Mouse (Mus musculus) frontal cortex, adult (tissue): ENCODE results near the gene Zdbf2.

ENCODE experiments used
- ATAC-seq: cut with Nextera tagmentation; 2 replicates; pipeline ENCODE4 v1.9.2; 2017; ENCODE audit warnings: mild to moderate bottlenecking, moderate library complexity, mixed read lengths; ENCODE audit not compliant: low TSS enrichment

The Zdbf2 gene

GRCm38 (mm10) chr1:63272741-63273338 lies at the start of gene Zdbf2:
TSS of gene Zdbf2 (plus strand) at chr1:63273265.
- ATAC-seq, result peak; percentile 73

GRCm38 (mm10) chr1:63225009-63225408 lies 48.1 kb upstream of the Zdbf2 start:
- no peak for ATAC-seq

- ATAC-seq, result no peak
These were observed 47.2 kb upstream of the Zdbf2 start for GRCm38 (mm10) chr1:63225890-63226289.

GRCm38 (mm10) chr1:63227241-63227640 lies 45.8 kb upstream of the Zdbf2 start:
- ATAC-seq, result no peak

GRCm38 (mm10) chr1:63237371-63237770 lies 35.7 kb upstream of the Zdbf2 start:
- no peak for ATAC-seq

- ATAC-seq, result no peak
These were observed 33.8 kb upstream of the Zdbf2 start for GRCm38 (mm10) chr1:63239305-63239704.

GRCm38 (mm10) chr1:63239751-63240150 lies 33.3 kb upstream of the Zdbf2 start:
- ATAC-seq, result no peak

- no peak for ATAC-seq
These were observed 29.2 kb upstream of the Zdbf2 start for GRCm38 (mm10) chr1:63243854-63244253.

- ATAC-seq, result no peak
These were observed 26.1 kb upstream of the Zdbf2 start for GRCm38 (mm10) chr1:63246862-63247521.

GRCm38 (mm10) chr1:63247831-63248359 lies 25.2 kb upstream of the Zdbf2 start:
- ATAC-seq, result no peak

- ATAC-seq, result no peak
These were observed 24.7 kb upstream of the Zdbf2 start for GRCm38 (mm10) chr1:63248360-63248851.

GRCm38 (mm10) chr1:63249261-63249660 lies 23.8 kb upstream of the Zdbf2 start:
- no peak for ATAC-seq

GRCm38 (mm10) chr1:63252351-63253209 lies 20.5 kb upstream of the Zdbf2 start:
- peak; percentile 69; the same call in 1 of the 2 replicates for ATAC-seq

- ATAC-seq, result no peak
These were observed 19.8 kb upstream of the Zdbf2 start for GRCm38 (mm10) chr1:63253291-63253690.

- ATAC-seq, result no peak
These were observed 18.0 kb upstream of the Zdbf2 start for GRCm38 (mm10) chr1:63255101-63255500.

- ATAC-seq, result peak; percentile 90
These were observed 17.0 kb upstream of the Zdbf2 start for GRCm38 (mm10) chr1:63256083-63256482.

GRCm38 (mm10) chr1:63258501-63258900 lies 14.6 kb upstream of the Zdbf2 start:
- ATAC-seq, result no peak

GRCm38 (mm10) chr1:63259271-63259830 lies 13.7 kb upstream of the Zdbf2 start:
- ATAC-seq, result no peak

GRCm38 (mm10) chr1:63259916-63260741 lies 12.9 kb upstream of the Zdbf2 start:
- no peak for ATAC-seq

GRCm38 (mm10) chr1:63260742-63261033 lies 12.4 kb upstream of the Zdbf2 start:
- no peak for ATAC-seq

GRCm38 (mm10) chr1:63261041-63261590 lies 11.9 kb upstream of the Zdbf2 start:
- ATAC-seq, result no peak
